Mouse (Mus musculus) small intestine, adult 2 months (tissue): ENCODE results near the gene Fbn1.

Experiments
- CTCF ChIP-seq: fragments of 200-500 bp; IDR thresholded peaks from 2 replicates; pipeline ENCODE4 v1.5.1; 2012; ENCODE audit warnings: low read depth, mild to moderate bottlenecking, control low read depth, inconsistent platforms, low read length, moderate library complexity, mixed read lengths; ENCODE audit not compliant: insufficient replicate concordance, insufficient read length; ENCODE audit errors: extremely low read depth
- POLR2A ChIP-seq: fragments of 200-500 bp; IDR thresholded peaks from 2 replicates; pipeline ENCODE4 v1.6.1; 2012; ENCODE audit warnings: low read depth, mild to moderate bottlenecking, control low read depth, inconsistent platforms, low read length, moderate library complexity

GRCm38 (mm10) chr2:125335206-125335605, 172.6 kb downstream of the Fbn1 start:
- TF ChIP-seq POLR2A (no peak), CTCF (no peak)
